Mouse (Mus musculus) olfactory bulb, adult 2 months (tissue): ENCODE results near the gene Prc1.

ENCODE experiments used
- CTCF ChIP-seq: fragments of 200-500 bp; IDR thresholded peaks from 2 replicates; pipeline ENCODE4 v1.5.1; 2012; ENCODE audit warnings: low read depth, mild to moderate bottlenecking, low read length, moderate library complexity; ENCODE audit not compliant: insufficient read depth
- POLR2A ChIP-seq: fragments of 200-500 bp; IDR thresholded peaks from 2 replicates; pipeline ENCODE4 v1.6.1; 2012; ENCODE audit warnings: mild to moderate bottlenecking, low read depth, low read length, moderate library complexity; ENCODE audit not compliant: insufficient read depth

GRCm38 (mm10) chr7:80299568-80299967, 5.3 kb downstream of the Prc1 start:
- TF ChIP-seq POLR2A = no peak
- TF ChIP-seq CTCF = no peak
